8 mouse cellular contexts compared by ENCODE assay signal in the genomic region with DNA sequence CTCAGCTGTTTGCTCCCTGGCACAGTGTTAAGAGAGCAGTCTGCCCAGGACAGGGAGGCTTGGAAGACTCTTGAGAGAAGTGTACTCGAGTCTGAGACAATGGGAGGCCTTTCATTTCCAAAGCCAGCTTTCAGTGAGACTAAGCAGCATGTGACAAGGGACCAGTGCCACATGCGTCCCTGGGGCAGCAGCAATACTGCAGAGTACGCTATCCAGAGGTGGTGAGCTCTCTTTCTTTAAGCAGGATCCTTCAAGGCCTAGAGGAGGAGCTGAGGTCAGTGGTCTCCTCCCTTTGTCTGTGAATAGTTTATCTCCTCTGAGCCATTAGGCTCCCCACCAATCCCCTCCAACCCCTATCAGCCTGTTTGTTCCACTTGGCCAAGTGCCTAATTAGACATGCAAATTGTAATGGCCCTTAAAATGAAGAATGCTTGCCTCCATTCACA. TPM values are rescaled to one million over a fixed set of nuclear protein-coding genes. Genes with fewer than 3 reads are reported as not detected.
DNase-seq lines count a peak whose midpoint lies in the region; ATAC-seq and TF ChIP-seq lines count a peak whose summit lies in the region.

No protein-coding gene starts in this region.

- no peak overlapping the region for H3K4me2 ChIP-seq in heart, embryonic 15.5 days
- H3K4me2 ChIP-seq in lung, postnatal 0 days (replicated peaks; ENCODE audit: low read depth, low read length) = no peak overlapping the region

- intact Hi-C loops in heart, postnatal 10 days (cut with DNase I) = no loop called here

- no peak overlapping the region for H3K9ac ChIP-seq in heart, embryonic 15.5 days
- H3K9ac ChIP-seq in lung, postnatal 0 days (replicated peaks; ENCODE audit: low read depth) = no peak overlapping the region

- 0 out of 2 replicates have a peak, but pooled peaks have one; percentile 14 for TF ChIP-seq EP300 in lung, postnatal 0 days (IDR thresholded peaks at IDR 0.05)

- no peak for TF ChIP-seq CTCF in lung, postnatal 0 days (IDR thresholded peaks at IDR 0.05)
- TF ChIP-seq CTCF in thymus, adult 2 months (IDR thresholded peaks at IDR 0.05; ENCODE audit: borderline replicate concordance, control insufficient read depth, extremely low read depth, insufficient read depth, low read length, poor library complexity) = no peak

- no peak for DNase-seq in heart, postnatal 10 days
- DNase-seq in forebrain, embryonic 10.5 days (ENCODE audit: extremely low spot score, low spot score) = peak; percentile 18
- DNase-seq in layer of hippocampus, postnatal 10 days (ENCODE audit: low spot score in 2 of 2) = peak; percentile 36 to 46
- DNase-seq in lung, postnatal 0 days (ENCODE audit: low spot score) = peak; percentile 69
- no peak for DNase-seq in gastrocnemius, adult 18-20 months (ENCODE audit: low spot score)
- no peak for DNase-seq in cerebellum, adult 11 months
- no peak for DNase-seq in thymus, adult 2 months

- H3K27me3 ChIP-seq in heart, embryonic 15.5 days = no peaks in the 10 kb centered on the region
- no peaks in the 10 kb centered on the region for H3K27me3 ChIP-seq in forebrain, embryonic 10.5 days (ENCODE audit: poor library complexity, severe bottlenecking)
- H3K27me3 ChIP-seq in lung, postnatal 0 days (replicated peaks; ENCODE audit: insufficient read depth, low read length) = no peaks in the 10 kb centered on the region
- H3K27me3 ChIP-seq in thymus, adult 2 months (ENCODE audit: control insufficient read depth, insufficient read depth, low read length) = no peaks in the 10 kb centered on the region

- ATAC-seq in heart, embryonic 15.5 days (replicated peaks; ENCODE audit: insufficient number of reproducible peaks, insufficient read depth, low FRiP score, low read depth) = no peak
- peak; percentile 83 for ATAC-seq in lung, postnatal 0 days

- no peaks in the 10 kb centered on the region for H3K9me3 ChIP-seq in heart, embryonic 15.5 days (replicated peaks)
- no peaks in the 10 kb centered on the region for H3K9me3 ChIP-seq in forebrain, embryonic 10.5 days
- H3K9me3 ChIP-seq in lung, postnatal 0 days (ENCODE audit: low read length) = no peaks in the 10 kb centered on the region

- peaks cover 29% of the 10 kb centered on the region for H3K4me1 ChIP-seq in heart, embryonic 15.5 days (replicated peaks)
- peaks cover 15% of the 10 kb centered on the region for H3K4me1 ChIP-seq in forebrain, embryonic 10.5 days
- no peaks in the 10 kb centered on the region for H3K4me1 ChIP-seq in lung, postnatal 0 days (ENCODE audit: insufficient read depth, low read depth, low read length)
- no peaks in the 10 kb centered on the region for H3K4me1 ChIP-seq in thymus, adult 2 months (replicated peaks; ENCODE audit: control insufficient read depth, insufficient read depth, low read length)

- no peak overlapping the region for H3K4me3 ChIP-seq in heart, embryonic 15.5 days
- H3K4me3 ChIP-seq in forebrain, embryonic 10.5 days = no peak overlapping the region; the same call in 1 of the 2 replicates
- no peak overlapping the region for H3K4me3 ChIP-seq in lung, postnatal 0 days (ENCODE audit: low read depth, low read length)
- no peak overlapping the region for H3K4me3 ChIP-seq in thymus, adult 2 months (ENCODE audit: control insufficient read depth, insufficient read depth, low read length)

- WGBS in heart, embryonic 15.5 days = 36% methylated on average over 3 of the region's 3 CpGs
- WGBS in forebrain, embryonic 10.5 days = 14% methylated on average over 3 of the region's 3 CpGs
- WGBS in lung, postnatal 0 days = 58% methylated on average over 3 of the region's 3 CpGs
- 91% methylated on average over 3 of the region's 3 CpGs for WGBS in thymus, adult 2 months

- H3K27ac ChIP-seq in heart, embryonic 15.5 days = peak overlapping the region; percentile 57
- peak overlapping the region; percentile 82 for H3K27ac ChIP-seq in forebrain, embryonic 10.5 days
- H3K27ac ChIP-seq in lung, postnatal 0 days (ENCODE audit: low read length) = no peak overlapping the region
- no peak overlapping the region for H3K27ac ChIP-seq in thymus, adult 2 months (ENCODE audit: control insufficient read depth, insufficient read depth, low read length)

- no peak for TF ChIP-seq POLR2A in thymus, adult 2 months (IDR thresholded peaks at IDR 0.05; ENCODE audit: control insufficient read depth, extremely low read depth, insufficient read depth, low read length, poor library complexity)

- no peaks in the 10 kb centered on the region for H3K36me3 ChIP-seq in heart, embryonic 15.5 days
- H3K36me3 ChIP-seq in forebrain, embryonic 10.5 days (replicated peaks) = no peaks in the 10 kb centered on the region
- no peaks in the 10 kb centered on the region for H3K36me3 ChIP-seq in lung, postnatal 0 days (ENCODE audit: insufficient read depth, low read length)
- no peaks in the 10 kb centered on the region for H3K36me3 ChIP-seq in thymus, adult 2 months (ENCODE audit: control insufficient read depth, insufficient read depth, low read length)

RNA-seq across cellular contexts. Expression of a gene that starts 16.2 kb away (rescaled TPM):
- polyA plus RNA-seq in heart, embryonic 15.5 days (2015; fragmentation: Nextera tagmentation; extraction: Ambion mirVana) = not detected in 2 replicates
- not detected for total RNA-seq in heart, postnatal 10 days (2021)
- 0.07 TPM in 1 of 2 replicates, not detected in the other for polyA plus RNA-seq in forebrain, embryonic 10.5 days (2016; fragmentation: Nextera tagmentation; extraction: Ambion mirVana)
- total RNA-seq in layer of hippocampus, postnatal 10 days (2021) = under 1 TPM in 1 of 2 experiments, not detected in 1; 0.16 TPM
- 0.10 and 0.15 TPM in 2 replicates for polyA plus RNA-seq in lung, postnatal 0 days (2015; fragmentation: Nextera tagmentation; extraction: Ambion mirVana)
- not detected for total RNA-seq in gastrocnemius, adult 18-20 months (2021)
- polyA plus RNA-seq in thymus, adult 2 months (2012; rRNA removed) = not detected in 2 replicates

RNA-seq across cellular contexts. Expression of a gene that starts 28.4 kb away (rescaled TPM):
- 210 and 241 TPM in 2 replicates for polyA plus RNA-seq in heart, embryonic 15.5 days (2015; fragmentation: Nextera tagmentation; extraction: Ambion mirVana)
- total RNA-seq in heart, postnatal 10 days (2021) = 100 to 1,000 TPM; 108 to 124 TPM
- 312 and 323 TPM in 2 replicates for polyA plus RNA-seq in forebrain, embryonic 10.5 days (2016; fragmentation: Nextera tagmentation; extraction: Ambion mirVana)
- 100 to 1,000 TPM; 141 to 192 TPM for total RNA-seq in layer of hippocampus, postnatal 10 days (2021)
- polyA plus RNA-seq in lung, postnatal 0 days (2015; fragmentation: Nextera tagmentation; extraction: Ambion mirVana) = 145 and 164 TPM in 2 replicates
- 10 to 100 TPM; 31.0 to 36.7 TPM for total RNA-seq in gastrocnemius, adult 18-20 months (2021)
- 14.6 and 15.5 TPM in 2 replicates for polyA plus RNA-seq in thymus, adult 2 months (2012; rRNA removed)

Comparison
In these comparisons a context has a peak if more than half of its experiments do, and no peak if none do; other contexts are left out.
1. H3K27ac ChIP-seq: peak in heart, embryonic 15.5 days (single experiment) and forebrain, embryonic 10.5 days (single experiment); none in lung, postnatal 0 days (single experiment) and thymus, adult 2 months (single experiment).
2. DNase-seq: peak in forebrain, embryonic 10.5 days (single experiment), layer of hippocampus, postnatal 10 days (2 of 2) and lung, postnatal 0 days (single experiment); none in heart, postnatal 10 days (0 of 2), gastrocnemius, adult 18-20 months (single experiment), cerebellum, adult 11 months (single experiment) and thymus, adult 2 months (single experiment).